Mouse (Mus musculus): ENCODE results near the gene Tppp3.

- no peak for TF ChIP-seq CTCF (conservative IDR thresholded peaks at IDR 0.05; ENCODE audit: insufficient read depth, insufficient read length, low read depth, low read length)
- no peak for TF ChIP-seq POLR2A (IDR thresholded peaks at IDR 0.05; ENCODE audit: low read depth, low read length)
Observed at GRCm38 (mm10) chr8:105422006-105422405, 49.3 kb downstream of the Tppp3 start.

All from kidney, adult 2 months (tissue).